Mouse (Mus musculus) central nervous system, embryonic 14 days (tissue): ENCODE data around the gene Ccdc70. TPM values are rescaled to one million over a fixed set of nuclear protein-coding genes. Genes with fewer than 3 reads are reported as not detected.

ENCODE experiments used
- polyA plus RNA-seq: library from polyadenylated mRNA; depleted of rRNA; stranded (reverse); fragments of >200 nt; gene quantifications from 2 replicates; pipeline ENCODE4 v1.2.3, GENCODE M21; 2012; rRNA removed

Gene Ccdc70
- not detected in 2 replicates for polyA plus RNA-seq

DNA sequence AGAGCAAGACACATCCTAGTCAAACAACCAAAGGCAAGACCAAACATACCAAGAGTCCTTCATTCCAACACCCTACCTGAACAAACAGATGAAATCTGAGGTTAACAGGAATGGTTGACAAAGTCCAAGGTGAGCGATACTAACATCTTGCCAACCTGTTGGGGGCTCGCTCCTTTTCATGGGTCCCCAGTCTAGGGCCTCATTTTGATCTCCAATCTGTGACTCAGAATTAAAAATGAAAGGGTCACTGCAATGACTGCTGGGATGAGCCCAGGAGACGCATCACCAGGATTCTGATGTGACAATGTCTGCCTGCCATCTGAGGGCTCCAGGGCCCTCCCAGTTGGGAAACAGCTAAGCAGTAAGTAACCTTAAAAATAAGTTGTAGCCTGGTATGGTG lies at the start of gene Ccdc70:
TSS of gene Ccdc70 (plus strand) at position 301 of the 400 bp plus-strand sequence.

GRCm38 (mm10) chr8:21932610-21933009 lies 37.0 kb upstream of the Ccdc70 start, which contains the start of gene Defb15:
Gene Defb15, minus strand, starts transcription at chr8:21932710.

GRCm38 (mm10) chr8:21938052-21938451 lies 31.5 kb upstream of the Ccdc70 start, which contains the start of gene Defb35:
Gene Defb35, plus strand, starts transcription at chr8:21938352.

GRCm38 (mm10) chr8:21946462-21946861 lies 23.1 kb upstream of the Ccdc70 start, which contains the start of gene Defb13:
Gene Defb13, plus strand, starts transcription at chr8:21946762.

DNA sequence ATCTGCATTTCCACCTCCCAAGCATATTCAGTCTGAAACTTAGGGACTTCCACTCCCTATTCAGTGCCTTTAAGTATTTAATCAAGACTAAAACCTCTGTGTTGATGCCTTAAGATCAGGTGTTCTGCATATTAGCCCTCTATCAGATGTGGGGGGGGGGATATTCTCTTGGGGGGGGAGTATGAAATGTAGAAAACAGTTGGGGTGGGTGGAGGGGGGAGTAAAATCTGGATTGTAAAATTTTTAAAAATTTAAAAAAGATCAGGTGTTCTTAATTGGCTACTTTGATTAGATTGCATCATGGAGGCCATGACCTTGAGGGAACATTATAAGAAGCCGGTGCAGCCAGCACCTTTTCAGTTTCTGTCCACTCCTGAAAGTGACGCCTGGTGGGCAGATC lies 11.2 kb upstream of the Ccdc70 start, which contains the start of gene Fam90a1a:
TSS of gene Fam90a1a (plus strand) at position 301 of the 400 bp plus-strand sequence.

Other genes starting within 250 kb of the Ccdc70 start
- not detected in 2 replicates for gene Defa24, start 235.3 kb upstream of the Ccdc70 start, polyA plus RNA-seq
- gene Defb50, start 146.2 kb upstream of the Ccdc70 start, polyA plus RNA-seq, result not detected in 2 replicates
- gene Defb2, start 129.8 kb upstream of the Ccdc70 start, polyA plus RNA-seq, result not detected in 2 replicates
- gene Defb10, start 110.9 kb upstream of the Ccdc70 start, polyA plus RNA-seq, result 0.50 TPM in 1 of 2 replicates, not detected in the other
- gene Defb9, start 84.4 kb upstream of the Ccdc70 start, polyA plus RNA-seq, result not detected in 2 replicates
- gene Defb11, start 63.4 kb upstream of the Ccdc70 start, polyA plus RNA-seq, result 12.3 and 15.2 TPM in 2 replicates
- gene Defb15, start 37.1 kb upstream of the Ccdc70 start, polyA plus RNA-seq, result not detected in 2 replicates
- not detected in 2 replicates for gene Defb35, start 31.4 kb upstream of the Ccdc70 start, polyA plus RNA-seq
- not detected in 2 replicates for gene Defb13, start 23.0 kb upstream of the Ccdc70 start, polyA plus RNA-seq
- not detected in 2 replicates for gene Fam90a1a, start 11.1 kb upstream of the Ccdc70 start, polyA plus RNA-seq
- 2.2 TPM in 2 replicates for gene Atp7b, start 90.5 kb downstream of the Ccdc70 start, polyA plus RNA-seq
- gene Alg11, start 90.9 kb downstream of the Ccdc70 start, polyA plus RNA-seq, result 9.7 TPM in 2 replicates
- 0.74 and 0.86 TPM in 2 replicates for gene Nek5, start 155.3 kb downstream of the Ccdc70 start, polyA plus RNA-seq
- gene Nek3, start 196.7 kb downstream of the Ccdc70 start, polyA plus RNA-seq, result 9.0 and 9.9 TPM in 2 replicates
- 24.6 and 31.2 TPM in 2 replicates for gene Ckap2, start 216.0 kb downstream of the Ccdc70 start, polyA plus RNA-seq
- 26.8 and 26.9 TPM in 2 replicates for gene Vps36, start 223.0 kb downstream of the Ccdc70 start, polyA plus RNA-seq